Mouse (Mus musculus) kidney, adult 2 months (tissue): ENCODE measurements around the gene Zfp324.

Experiments
- CTCF ChIP-seq: fragments of 200-500 bp; conservative IDR thresholded peaks from 2 replicates; pipeline ENCODE4 v1.5.1; 2011; ENCODE audit warnings: low read depth, mild to moderate bottlenecking, control low read depth, low read length, moderate library complexity, mixed read lengths; ENCODE audit not compliant: insufficient read depth, insufficient read length
- POLR2A ChIP-seq: fragments of 200-500 bp; IDR thresholded peaks from one replicate; pipeline ENCODE4 v1.6.1; 2011; ENCODE audit warnings: low read depth, low read length, control low read depth

- TF ChIP-seq CTCF: no peak
- no peak for TF ChIP-seq POLR2A
These were observed 6.7 kb upstream of the Zfp324 start for GRCm38 (mm10) chr7:12958948-12959347.
